9 mouse cellular contexts compared by ENCODE assay signal in genomic region chr15:7213683-7214082, GRCm38 (mm10).
DNase-seq lines count a peak whose midpoint lies in the region; ATAC-seq and TF ChIP-seq lines count a peak whose summit lies in the region.
"Had no signal": no experiment of that assay in that cellular context is flagged by ENCODE, and none has a peak within 500 bp of the region (broad histone marks: within the 10 kb centered on the region; RNA-seq: fewer than 3 reads in every experiment).

No protein-coding gene starts in this region.

- no peaks in the 10 kb centered on the region for H3K4me1 ChIP-seq in liver, postnatal 0 days (ENCODE audit: insufficient read depth)
- H3K4me1 ChIP-seq in liver, embryonic 12.5 days, result no peaks in the 10 kb centered on the region
- H3K4me1 ChIP-seq in heart, embryonic 14.5 days (ENCODE audit: control insufficient read depth in 2 of 2, insufficient read depth in 2 of 2, low read length in 2 of 2), result peaks cover 11 to 16% of the 10 kb centered on the region in 2 experiments; a peak in 3 of 4 replicates

- H3K27me3 ChIP-seq in liver, postnatal 0 days (ENCODE audit: insufficient read depth, low read length), result peaks cover 14% of the 10 kb centered on the region; the same call in 1 of the 2 replicates
- H3K27me3 ChIP-seq in liver, embryonic 12.5 days (replicated peaks), result peaks cover 45% of the 10 kb centered on the region
- H3K27me3 ChIP-seq in heart, embryonic 14.5 days (ENCODE audit: control insufficient read depth, insufficient read depth, low read length), result no peaks in the 10 kb centered on the region

- H3K4me2 ChIP-seq in liver, postnatal 0 days (ENCODE audit: low read depth, low read length), result no peak overlapping the region
- no peak overlapping the region for H3K4me2 ChIP-seq in liver, embryonic 12.5 days
- peak overlapping the region; percentile 18; the same call in 1 of the 2 replicates for H3K4me2 ChIP-seq in heart, embryonic 14.5 days (ENCODE audit: low read length)

- no peak overlapping the region for H3K4me3 ChIP-seq in liver, postnatal 0 days (ENCODE audit: low read depth, low read length)
- no peak overlapping the region for H3K4me3 ChIP-seq in liver, embryonic 12.5 days
- no peak overlapping the region for H3K4me3 ChIP-seq in heart, embryonic 14.5 days (ENCODE audit: control insufficient read depth in 1 of 2, insufficient read depth in 1 of 2, low read depth in 1 of 2, low read length in 2 of 2)

- no peak overlapping the region for H3K27ac ChIP-seq in liver, postnatal 0 days (ENCODE audit: low read depth)
- H3K27ac ChIP-seq in liver, embryonic 12.5 days, result no peak overlapping the region
- peak overlapping the region; percentile 63 to 79 for H3K27ac ChIP-seq in heart, embryonic 14.5 days (replicated peaks in 1 of 2; ENCODE audit: control insufficient read depth in 1 of 2, insufficient read depth in 1 of 2, low read depth in 2 of 2, low read length in 2 of 2)
- H3K27ac ChIP-seq: kidney, postnatal 0 days had no signal

- DNase-seq in liver, postnatal 0 days, result peak; percentile 59
- DNase-seq in adrenal gland, postnatal 25 days, result peak; percentile 70
- peak; percentile 74 to 83 for DNase-seq in lung, postnatal 4 days
- no peak for DNase-seq in natural killer cell, adult 2 months (ENCODE audit: low spot score in 2 of 2)

- no peak for TF ChIP-seq EP300 in liver, postnatal 0 days (IDR thresholded peaks at IDR 0.05; ENCODE audit: low read depth)

- no peaks in the 10 kb centered on the region for H3K36me3 ChIP-seq in liver, postnatal 0 days (replicated peaks; ENCODE audit: insufficient read depth, low read length)
- H3K36me3 ChIP-seq in liver, embryonic 12.5 days, result no peaks in the 10 kb centered on the region
- peaks cover 9% of the 10 kb centered on the region; the same call in 1 of the 2 replicates for H3K36me3 ChIP-seq in heart, embryonic 14.5 days (ENCODE audit: control insufficient read depth, insufficient read depth, low read length)

- H3K9ac ChIP-seq in liver, postnatal 0 days (replicated peaks), result no peak overlapping the region
- no peak overlapping the region for H3K9ac ChIP-seq in liver, embryonic 12.5 days
- peak overlapping the region; percentile 34; the same call in 1 of the 2 replicates for H3K9ac ChIP-seq in heart, embryonic 14.5 days (ENCODE audit: low read length)

- peak; percentile 74 for ATAC-seq in liver, postnatal 0 days
- ATAC-seq in liver, embryonic 12.5 days, result no peak
- ATAC-seq in heart, embryonic 14.5 days (ENCODE audit: insufficient number of reproducible peaks, insufficient read depth, low FRiP score, low read depth), result peak; percentile 73; the same call in 1 of the 2 replicates
- no peak for ATAC-seq in megakaryocyte-erythroid progenitor cell, adult 5-6 weeks (replicated peaks; ENCODE audit: low FRiP score, low TSS enrichment, poor library complexity, severe bottlenecking)
- no peak for ATAC-seq in erythroid progenitor cell, adult 5-6 weeks (replicated peaks; ENCODE audit: low FRiP score, poor library complexity, severe bottlenecking)

- 38% methylated on average over 1 of the region's 1 CpGs for WGBS in liver, postnatal 0 days (ENCODE audit: insufficient replicate concordance)
- WGBS in liver, embryonic 12.5 days (ENCODE audit: insufficient replicate concordance), result 42% methylated on average over 1 of the region's 1 CpGs
- 11% methylated on average over 1 of the region's 1 CpGs for WGBS in heart, embryonic 14.5 days

- H3K9me3 ChIP-seq in liver, postnatal 0 days (ENCODE audit: low read length), result no peaks in the 10 kb centered on the region
- no peaks in the 10 kb centered on the region for H3K9me3 ChIP-seq in liver, embryonic 12.5 days (replicated peaks)
- H3K9me3 ChIP-seq in heart, embryonic 14.5 days (ENCODE audit: control insufficient read depth, low read length), result no peaks in the 10 kb centered on the region

- TF ChIP-seq CTCF in liver, postnatal 0 days (IDR thresholded peaks at IDR 0.05; ENCODE audit: low read depth), result no peak

Comparison
In these comparisons a context has a peak if more than half of its experiments do, and no peak if none do; other contexts are left out.
1. ATAC-seq: peak in liver, postnatal 0 days (single experiment) and heart, embryonic 14.5 days (single experiment); none in liver, embryonic 12.5 days (single experiment), megakaryocyte-erythroid progenitor cell, adult 5-6 weeks (single experiment) and erythroid progenitor cell, adult 5-6 weeks (single experiment).
2. DNase-seq: peak in liver, postnatal 0 days (single experiment), adrenal gland, postnatal 25 days (single experiment) and lung, postnatal 4 days (2 of 2); none in natural killer cell, adult 2 months (0 of 2).
3. H3K27ac ChIP-seq: peak in heart, embryonic 14.5 days (2 of 2); none in liver, postnatal 0 days (single experiment) and liver, embryonic 12.5 days (single experiment).